Mouse (Mus musculus) bone marrow, adult 2 months (tissue): ENCODE measurements around the gene Uvrag.

Experiments
- CTCF ChIP-seq: fragments of 200-500 bp; IDR thresholded peaks from 2 replicates; pipeline ENCODE4 v1.5.1; 2011; ENCODE audit warnings: low read length, control low read depth; ENCODE audit not compliant: control insufficient read depth, insufficient read depth
- POLR2A ChIP-seq: fragments of 200-500 bp; IDR thresholded peaks from 2 replicates; pipeline ENCODE4 v1.6.1; 2011; ENCODE audit warnings: low read depth, mild to moderate bottlenecking, control low read depth, low read length, borderline replicate concordance; ENCODE audit not compliant: control insufficient read depth

DNA sequence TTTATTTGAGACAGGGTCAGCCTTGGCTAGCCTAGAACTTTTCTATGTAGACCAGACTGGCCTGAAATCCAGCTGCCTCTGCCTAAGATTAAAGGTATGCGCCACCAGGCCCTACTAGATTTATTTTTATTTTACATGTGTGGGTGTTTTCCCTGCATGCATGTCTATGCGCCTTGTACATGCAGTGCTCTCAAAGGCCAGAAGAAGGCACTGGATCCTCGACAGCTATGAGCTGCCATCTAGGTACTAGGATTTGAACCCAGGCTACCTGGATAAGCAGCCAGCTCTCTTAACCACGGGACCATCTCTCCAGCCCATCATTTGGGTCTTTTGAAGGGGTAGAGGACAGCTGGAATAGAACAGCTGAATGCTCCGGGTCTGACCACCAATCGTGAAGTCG lies 21.5 kb upstream of the Uvrag start:
- TF ChIP-seq POLR2A, result no peak
- no peak for TF ChIP-seq CTCF
